Mouse (Mus musculus) midbrain, embryonic 13.5 days (tissue): Measurements from ENCODE around the gene Ctnna2. TPM values are rescaled to one million over a fixed set of nuclear protein-coding genes. Genes with fewer than 3 reads are reported as not detected.

Source experiments
- ATAC-seq: fragments of 200-750 bp; cut with Nextera tagmentation; 2 replicates; pipeline ENCODE4 v1.8.0; 2017; ENCODE audit warnings: mild to moderate bottlenecking, moderate TSS enrichment, moderate library complexity
- H3K27ac ChIP-seq: fragments of 300-500 bp; sonication (generic); 2 replicates; pipeline ENCODE4 v1.5.1; 2015; ENCODE audit warnings: inconsistent platforms, mild to moderate bottlenecking, moderate library complexity
- H3K27me3 ChIP-seq: fragments of 300-500 bp; sonication (generic); 2 replicates; pipeline ENCODE4 v1.6.1; 2015; ENCODE audit warnings: mild to moderate bottlenecking, inconsistent platforms
- H3K36me3 ChIP-seq: fragments of 300-500 bp; sonication (generic); 2 replicates; pipeline ENCODE4 v1.6.1; 2015; ENCODE audit warnings: mild to moderate bottlenecking, inconsistent platforms
- H3K4me1 ChIP-seq: fragments of 300-500 bp; sonication (generic); replicated peaks from 2 replicates; pipeline ENCODE4 v1.6.1; 2015; ENCODE audit warnings: inconsistent platforms
- H3K4me2 ChIP-seq: fragments of 300-500 bp; sonication (generic); replicated peaks from 2 replicates; pipeline ENCODE4 v1.6.1; 2015; ENCODE audit warnings: moderate library complexity, mild to moderate bottlenecking, inconsistent platforms
- H3K4me3 ChIP-seq: fragments of 300-500 bp; sonication (generic); replicated peaks from 2 replicates; pipeline ENCODE4 v1.5.1; 2015; ENCODE audit warnings: mild to moderate bottlenecking, inconsistent platforms
- H3K9ac ChIP-seq: fragments of 300-500 bp; sonication (generic); replicated peaks from 2 replicates; pipeline ENCODE4 v1.6.1; 2015; ENCODE audit warnings: mild to moderate bottlenecking, inconsistent platforms
- H3K9me3 ChIP-seq: fragments of 300-500 bp; sonication (generic); 2 replicates; pipeline ENCODE4 v1.6.1; 2016; ENCODE audit warnings: mild to moderate bottlenecking, inconsistent platforms
- WGBS: fragments of 180-500 bp; shearing (Covaris S2); methylation state at CpG from one replicate; pipeline ENCODE4 v1.1.7; 2015; 5-methylcytosine and 5-hydroxymethylcytosine counted together
- polyA plus RNA-seq: library from polyadenylated mRNA; unstranded; fragments of >200 nt; fragmentation: Nextera tagmentation; extraction: Ambion mirVana; gene quantifications from 2 replicates; pipeline ENCODE4 v1.2.1, GENCODE M21; 2015

Gene Ctnna2
- polyA plus RNA-seq, 1 experiment from 2014 or later: 137 TPM

DNA sequence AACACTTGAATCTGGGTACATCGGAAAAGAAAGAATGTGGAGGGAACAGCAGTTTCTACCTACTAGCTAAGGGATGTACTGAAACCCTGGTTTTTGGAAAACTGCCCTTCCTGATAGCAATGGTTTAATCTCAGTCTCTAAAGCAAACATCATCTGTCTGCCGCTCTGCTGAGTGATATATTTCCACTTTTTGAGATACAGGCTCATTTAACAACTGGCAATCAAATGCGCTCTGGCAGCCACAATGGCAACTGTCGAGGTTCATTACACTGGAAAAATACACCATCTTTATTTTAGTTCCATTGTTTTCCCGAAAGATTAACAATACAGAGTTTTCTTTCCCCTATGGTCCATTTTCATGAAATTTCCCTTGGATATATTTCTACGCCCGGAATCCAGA is 506.2 kb downstream of the Ctnna2 start:
- Histone ChIP-seq H3K27me3 (no peaks in the 10 kb centered on the region), H3K4me1 (no peaks in the 10 kb centered on the region), H3K4me3 (no peak overlapping the region), H3K9me3 (no peaks in the 10 kb centered on the region), H3K4me2 (no peak overlapping the region), H3K36me3 (no peaks in the 10 kb centered on the region), H3K9ac (no peak overlapping the region), H3K27ac (no peak overlapping the region)
- no peak for ATAC-seq
- 83% methylated on average over 7 of the region's 7 CpGs for WGBS

DNA sequence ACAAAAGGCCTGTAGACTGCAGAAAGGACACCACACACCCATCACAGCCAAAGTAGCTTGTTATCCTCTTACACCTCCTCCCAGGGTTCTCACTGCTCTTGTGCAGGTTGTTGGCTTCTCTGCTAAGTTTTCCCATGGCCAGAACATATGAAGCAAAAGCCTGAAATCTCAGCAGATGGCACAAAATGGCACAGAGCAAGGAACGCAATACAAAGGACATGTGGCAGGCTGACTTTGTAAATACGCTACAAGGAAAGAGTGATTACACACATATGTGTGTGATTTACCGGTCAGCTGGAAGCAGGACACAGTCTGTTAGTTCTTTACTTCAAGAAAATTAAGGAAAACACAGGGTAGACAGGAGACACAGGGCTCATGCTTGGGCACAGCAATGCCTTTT is 511.4 kb downstream of the Ctnna2 start:
- no peak overlapping the region for H3K4me2 ChIP-seq
- no peaks in the 10 kb centered on the region for H3K27me3 ChIP-seq
- ATAC-seq: no peak
- no peak overlapping the region for H3K4me3 ChIP-seq
- WGBS: 82% methylated on average over 3 of the region's 3 CpGs
- no peaks in the 10 kb centered on the region for H3K9me3 ChIP-seq
- H3K27ac ChIP-seq: no peak overlapping the region
- H3K36me3 ChIP-seq: no peaks in the 10 kb centered on the region
- 0 out of 2 replicates have a peak, but pooled peaks cover 2% of the 10 kb centered on the region for H3K4me1 ChIP-seq
- no peak overlapping the region for H3K9ac ChIP-seq

DNA sequence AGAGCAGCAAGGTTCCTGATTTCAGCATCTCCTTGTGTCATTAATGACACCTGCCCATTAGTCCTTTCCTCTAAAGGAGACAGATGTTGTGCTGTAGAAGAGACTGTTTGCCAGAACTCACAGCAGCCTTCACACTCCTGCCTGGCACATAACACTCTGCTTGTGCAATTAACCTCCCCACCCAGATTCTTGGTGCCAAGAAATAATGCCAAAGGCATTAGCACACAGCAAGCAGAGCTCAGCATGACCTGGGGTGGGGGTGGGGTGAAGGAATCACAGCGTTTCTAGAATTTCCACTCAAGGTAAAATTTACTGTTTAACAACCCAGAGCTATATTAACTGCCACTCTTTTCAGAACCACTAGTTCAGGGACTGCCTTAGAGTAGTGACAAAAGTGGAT is 516.8 kb downstream of the Ctnna2 start:
- Histone ChIP-seq H3K9ac (no peak overlapping the region), H3K4me1 (0 out of 2 replicates have a peak, but pooled peaks cover 2% of the 10 kb centered on the region), H3K4me3 (no peak overlapping the region), H3K27ac (no peak overlapping the region), H3K27me3 (no peaks in the 10 kb centered on the region), H3K9me3 (no peaks in the 10 kb centered on the region), H3K36me3 (no peaks in the 10 kb centered on the region), H3K4me2 (no peak overlapping the region)
- WGBS: 45% methylated on average over 1 of the region's 1 CpGs
- ATAC-seq: no peak

DNA sequence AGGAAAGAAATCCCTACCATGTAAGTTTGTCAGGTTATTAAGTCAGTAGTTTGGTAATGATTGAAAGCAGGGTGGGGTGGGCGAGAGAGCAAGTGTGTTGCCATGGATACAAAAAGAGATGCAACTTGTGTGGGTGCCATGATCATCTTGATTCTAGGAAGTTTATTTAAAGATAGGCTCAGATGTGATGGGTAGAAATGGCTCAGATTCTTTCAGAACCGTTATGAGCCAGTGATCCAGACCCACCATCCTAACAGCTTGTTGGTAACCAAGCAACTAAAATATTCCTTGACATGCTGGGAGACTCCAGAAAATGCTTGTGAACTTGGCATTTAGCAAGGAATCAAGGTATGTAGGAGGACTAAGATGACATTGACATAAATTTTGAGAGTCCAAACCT is 521.6 kb downstream of the Ctnna2 start:
- H3K36me3 ChIP-seq: no peaks in the 10 kb centered on the region
- no peak overlapping the region for H3K27ac ChIP-seq
- no peaks in the 10 kb centered on the region for H3K27me3 ChIP-seq
- no peak overlapping the region for H3K4me2 ChIP-seq
- H3K4me1 ChIP-seq: no peaks in the 10 kb centered on the region
- no peaks in the 10 kb centered on the region for H3K9me3 ChIP-seq
- H3K9ac ChIP-seq: no peak overlapping the region
- 84% methylated on average over 2 of the region's 2 CpGs for WGBS
- no peak for ATAC-seq
- no peak overlapping the region for H3K4me3 ChIP-seq

DNA sequence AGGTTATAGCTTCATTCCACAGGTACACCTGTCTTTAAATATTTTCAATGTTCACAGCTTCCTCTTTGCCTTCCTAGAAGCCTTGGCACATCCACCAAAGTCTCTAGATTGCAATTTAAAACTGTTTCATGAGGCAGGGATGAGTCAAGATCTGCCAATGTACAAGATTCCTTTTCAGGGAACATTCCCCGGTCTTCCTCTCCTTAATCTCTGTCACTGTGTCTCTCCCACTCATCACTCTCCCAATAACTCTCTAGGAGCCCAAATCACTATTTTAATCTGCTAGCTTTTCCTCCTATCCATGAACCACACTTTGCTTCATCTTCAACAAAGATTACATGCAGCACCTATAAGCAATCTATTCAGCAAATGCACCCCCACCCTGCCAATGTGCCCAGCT is 532.6 kb downstream of the Ctnna2 start:
- ATAC-seq: no peak
- no peak overlapping the region for H3K4me3 ChIP-seq
- H3K9me3 ChIP-seq: no peaks in the 10 kb centered on the region
- H3K4me2 ChIP-seq: no peak overlapping the region
- peaks cover 7% of the 10 kb centered on the region; the same call in 1 of the 2 replicates for H3K4me1 ChIP-seq
- H3K27me3 ChIP-seq: no peaks in the 10 kb centered on the region
- no peaks in the 10 kb centered on the region for H3K36me3 ChIP-seq
- no peak overlapping the region for H3K27ac ChIP-seq
- H3K9ac ChIP-seq: no peak overlapping the region
- 98% methylated on average over 1 of the region's 1 CpGs for WGBS

DNA sequence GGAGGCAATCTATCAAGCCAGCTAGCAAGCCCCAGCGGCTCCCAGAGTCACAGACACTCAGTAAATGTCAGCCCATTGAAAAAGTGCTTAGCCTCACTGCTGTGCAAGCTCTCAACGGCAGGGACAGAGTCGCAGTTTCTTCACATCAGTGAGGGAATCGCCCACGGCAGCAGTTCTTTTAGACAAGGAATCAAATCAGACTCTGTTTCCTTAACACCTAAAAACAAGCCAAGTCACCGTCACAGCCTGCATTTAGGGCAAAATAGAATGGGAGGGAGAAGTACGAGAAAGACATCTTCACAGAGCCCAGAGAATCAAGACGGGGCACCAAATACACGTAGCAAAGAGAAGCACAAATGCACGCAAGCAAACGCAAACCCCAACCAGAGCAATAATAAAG is 535.6 kb downstream of the Ctnna2 start:
- H3K27me3 ChIP-seq: no peaks in the 10 kb centered on the region
- H3K36me3 ChIP-seq: no peaks in the 10 kb centered on the region
- WGBS: 90% methylated on average over 11 of the region's 11 CpGs
- no peaks in the 10 kb centered on the region for H3K9me3 ChIP-seq
- peaks cover 5% of the 10 kb centered on the region; the same call in 1 of the 2 replicates for H3K4me1 ChIP-seq
- H3K9ac ChIP-seq: no peak overlapping the region
- ATAC-seq: no peak
- H3K27ac ChIP-seq: no peak overlapping the region
- no peak overlapping the region for H3K4me3 ChIP-seq
- H3K4me2 ChIP-seq: no peak overlapping the region

DNA sequence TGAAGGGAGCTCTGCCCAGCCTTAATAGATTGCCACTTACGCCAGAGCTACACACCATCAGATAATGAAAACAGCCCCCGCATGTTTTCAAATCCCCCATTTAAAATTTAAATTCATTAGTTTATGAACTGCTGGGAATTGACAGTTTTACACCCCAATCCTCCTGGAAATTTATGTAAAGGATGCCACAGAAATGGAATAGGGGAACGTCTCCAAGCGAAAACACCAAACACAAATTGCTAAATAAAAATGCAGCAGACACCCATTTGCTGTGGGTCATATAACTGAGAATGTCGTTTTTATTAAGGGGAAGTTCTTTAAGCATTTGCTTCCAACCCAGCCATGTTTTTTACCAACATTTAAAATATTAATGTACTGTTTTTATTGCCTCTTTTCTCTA is 538.4 kb downstream of the Ctnna2 start:
- Histone ChIP-seq H3K9me3 (no peaks in the 10 kb centered on the region), H3K9ac (no peak overlapping the region), H3K36me3 (no peaks in the 10 kb centered on the region), H3K4me1 (peaks cover 5% of the 10 kb centered on the region; the same call in 1 of the 2 replicates), H3K27ac (no peak overlapping the region), H3K4me3 (no peak overlapping the region), H3K27me3 (no peaks in the 10 kb centered on the region), H3K4me2 (no peak overlapping the region)
- 69% methylated on average over 5 of the region's 5 CpGs for WGBS
- no peak for ATAC-seq

DNA sequence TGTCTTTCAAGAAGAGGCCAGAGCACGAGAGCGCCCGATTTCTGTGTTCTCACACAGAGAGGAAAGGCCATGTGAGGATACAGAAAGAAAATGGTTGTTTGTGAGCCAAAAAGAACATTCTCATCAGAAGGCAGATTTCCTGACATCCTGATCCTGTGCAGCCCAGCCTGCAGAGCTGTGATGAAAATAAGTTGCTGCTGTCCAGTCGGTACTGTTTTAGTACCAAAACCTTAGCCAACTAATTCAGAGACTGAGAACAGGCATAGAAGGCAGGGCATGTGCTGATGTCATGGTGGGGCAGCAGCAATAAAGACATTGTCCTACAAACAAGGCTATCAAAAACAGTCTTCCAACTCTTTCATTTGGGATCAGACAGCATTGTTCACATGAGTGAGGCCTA is 549.1 kb downstream of the Ctnna2 start:
- no peak for ATAC-seq
- H3K9ac ChIP-seq: no peak overlapping the region
- no peaks in the 10 kb centered on the region for H3K27me3 ChIP-seq
- WGBS: 89% methylated on average over 4 of the region's 4 CpGs
- H3K4me3 ChIP-seq: no peak overlapping the region
- H3K4me2 ChIP-seq: no peak overlapping the region
- no peaks in the 10 kb centered on the region for H3K36me3 ChIP-seq
- no peaks in the 10 kb centered on the region for H3K4me1 ChIP-seq
- H3K27ac ChIP-seq: no peak overlapping the region
- no peaks in the 10 kb centered on the region for H3K9me3 ChIP-seq

DNA sequence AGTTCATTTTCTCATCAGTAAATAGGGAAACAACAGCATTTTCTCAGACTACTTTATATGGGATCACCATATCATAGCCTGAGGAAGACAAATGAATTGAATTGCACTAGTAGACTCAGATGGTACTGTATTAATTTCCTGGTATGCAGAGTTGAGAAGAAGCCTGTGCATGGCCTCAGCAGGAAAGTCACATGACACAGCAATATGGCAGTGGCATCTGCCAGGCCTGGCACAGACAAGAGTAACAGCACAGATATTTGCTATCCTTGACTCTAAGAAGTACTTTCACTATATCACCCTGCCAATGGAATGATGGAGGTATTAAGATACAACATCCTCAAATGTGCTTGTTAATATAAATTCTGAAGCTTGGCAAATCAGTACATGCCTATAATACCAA is 553.8 kb downstream of the Ctnna2 start:
- no peak for ATAC-seq
- H3K9ac ChIP-seq: no peak overlapping the region
- H3K4me2 ChIP-seq: no peak overlapping the region
- H3K4me3 ChIP-seq: no peak overlapping the region
- H3K4me1 ChIP-seq: no peaks in the 10 kb centered on the region
- H3K27ac ChIP-seq: no peak overlapping the region
- no peaks in the 10 kb centered on the region for H3K36me3 ChIP-seq
- H3K27me3 ChIP-seq: no peaks in the 10 kb centered on the region
- H3K9me3 ChIP-seq: no peaks in the 10 kb centered on the region

DNA sequence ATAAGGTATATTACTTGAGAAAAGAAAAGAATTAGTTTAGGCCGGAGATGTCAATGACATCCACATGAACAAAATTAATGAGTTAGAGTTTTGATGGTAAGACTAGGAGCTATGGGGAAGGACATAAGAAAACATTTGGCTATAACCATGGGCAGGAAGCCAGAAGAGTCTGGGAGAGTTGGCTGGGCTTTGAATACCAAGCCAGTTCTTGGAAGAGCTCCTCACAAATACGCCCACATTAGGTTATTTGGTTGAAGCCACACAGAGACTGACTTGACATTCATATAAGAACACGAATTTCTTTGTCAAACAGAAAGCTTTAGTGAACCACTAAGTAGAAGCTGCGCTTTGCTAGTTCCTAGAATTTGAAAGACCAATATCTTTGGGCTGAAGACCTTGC is 554.7 kb downstream of the Ctnna2 start:
- no peak for ATAC-seq
- no peak overlapping the region for H3K4me3 ChIP-seq
- H3K9ac ChIP-seq: no peak overlapping the region
- no peak overlapping the region for H3K27ac ChIP-seq
- H3K36me3 ChIP-seq: no peaks in the 10 kb centered on the region
- H3K4me1 ChIP-seq: no peaks in the 10 kb centered on the region
- H3K9me3 ChIP-seq: no peaks in the 10 kb centered on the region
- 87% methylated on average over 4 of the region's 4 CpGs for WGBS
- no peaks in the 10 kb centered on the region for H3K27me3 ChIP-seq
- H3K4me2 ChIP-seq: no peak overlapping the region

DNA sequence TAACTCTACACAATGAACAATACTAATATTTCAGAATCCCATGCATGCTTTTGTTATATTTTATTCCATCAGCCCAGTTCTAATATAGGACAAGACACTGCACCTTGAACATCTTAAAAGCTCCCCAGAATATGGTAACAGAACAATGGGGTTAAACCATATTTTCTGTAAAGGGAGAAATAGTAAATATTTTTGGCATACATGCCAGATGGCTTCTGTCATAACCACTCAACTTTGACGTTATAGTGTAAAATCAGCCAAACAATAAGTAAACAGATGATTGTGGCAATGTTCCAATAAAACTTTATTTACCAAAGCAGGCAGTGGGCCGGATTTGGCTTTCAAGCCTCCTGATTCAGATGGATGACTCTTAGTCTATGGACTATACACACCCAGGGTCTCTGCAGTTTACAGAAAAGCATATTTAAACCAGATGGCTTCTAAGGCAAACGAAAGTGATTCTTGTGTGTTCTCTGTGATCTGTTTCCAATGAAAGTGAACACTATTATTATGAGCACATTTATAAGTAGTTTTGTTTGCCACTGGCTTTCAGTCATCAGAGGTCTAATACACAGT is 557.8 kb downstream of the Ctnna2 start:
- 81% methylated on average over 3 of the region's 3 CpGs for WGBS

DNA sequence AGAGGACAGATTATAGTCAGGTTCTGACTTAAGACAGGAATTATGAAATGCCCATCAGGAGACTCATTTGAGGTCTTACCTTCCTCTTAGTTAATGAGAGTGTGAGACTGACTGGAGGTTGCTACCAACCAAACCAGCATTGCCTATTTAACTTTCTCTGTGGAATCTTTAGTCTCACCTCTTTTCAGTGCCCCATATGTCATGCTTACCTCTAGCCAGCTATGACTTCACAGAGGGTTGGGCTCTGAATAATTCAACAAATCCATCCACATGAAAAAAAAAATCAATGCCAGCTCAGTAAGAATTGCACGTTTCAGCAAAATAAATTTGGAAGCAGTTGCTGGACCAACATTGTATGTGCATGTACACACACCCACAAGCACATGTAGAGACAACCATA is 562.5 kb downstream of the Ctnna2 start:
- H3K4me1 ChIP-seq: no peaks in the 10 kb centered on the region
- 63% methylated on average over 1 of the region's 1 CpGs for whole genome bisulfite sequencing
- no peak overlapping the region for H3K4me3 ChIP-seq
- no peaks in the 10 kb centered on the region for H3K9me3 ChIP-seq
- no peaks in the 10 kb centered on the region for H3K27me3 ChIP-seq
- no peaks in the 10 kb centered on the region for H3K36me3 ChIP-seq
- no peak overlapping the region for H3K4me2 ChIP-seq
- H3K27ac ChIP-seq: no peak overlapping the region
- no peak for ATAC-seq
- H3K9ac ChIP-seq: no peak overlapping the region

More for the DNA sequence above, 557.8 kb downstream of the Ctnna2 start:
- Histone ChIP-seq H3K9me3 (no peaks in the 10 kb centered on the region), H3K9ac (no peak overlapping the region), H3K27me3 (no peaks in the 10 kb centered on the region), H3K36me3 (no peaks in the 10 kb centered on the region), H3K4me3 (no peak overlapping the region), H3K27ac (no peak overlapping the region), H3K4me2 (no peak overlapping the region), H3K4me1 (no peaks in the 10 kb centered on the region)
- no peak for ATAC-seq

DNA sequence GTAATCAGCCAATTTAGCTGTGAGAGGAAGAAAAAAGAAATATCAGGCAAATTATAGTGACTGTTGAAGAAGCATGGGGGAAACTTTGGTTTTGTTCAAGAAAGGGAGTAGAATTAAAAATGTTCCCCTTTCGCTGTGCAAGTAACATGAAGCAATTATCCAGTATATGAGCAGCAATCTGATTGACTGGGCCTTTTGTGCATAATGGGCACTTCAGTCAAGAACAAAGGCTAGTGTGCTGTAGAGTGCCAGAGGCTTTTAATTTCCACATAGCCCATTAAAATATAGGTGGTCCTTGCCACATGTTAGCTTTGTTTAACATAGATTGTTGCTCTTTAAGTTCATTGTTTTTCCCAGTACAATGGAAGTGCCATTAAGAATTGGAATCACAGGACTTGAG is 566.0 kb downstream of the Ctnna2 start:
- Histone ChIP-seq H3K4me3 (no peak overlapping the region), H3K27me3 (no peaks in the 10 kb centered on the region), H3K27ac (no peak overlapping the region), H3K4me1 (no peaks in the 10 kb centered on the region), H3K9me3 (no peaks in the 10 kb centered on the region), H3K9ac (no peak overlapping the region), H3K36me3 (no peaks in the 10 kb centered on the region), H3K4me2 (no peak overlapping the region)
- 69% methylated on average over 1 of the region's 1 CpGs for WGBS
- no peak for ATAC-seq
